10 mouse cellular contexts compared by ENCODE assay signal in genomic region chr2:155962991-155963390, GRCm38 (mm10). TPM values are rescaled to one million over a fixed set of nuclear protein-coding genes. Genes with fewer than 3 reads are reported as not detected.
DNase-seq lines count a peak whose midpoint lies in the region; ATAC-seq lines count a peak whose summit lies in the region.
"Had no signal": no experiment of that assay in that cellular context is flagged by ENCODE, and none has a peak within 500 bp of the region (broad histone marks: within the 10 kb centered on the region; RNA-seq: fewer than 3 reads in every experiment).

No protein-coding gene starts in this region.

- H3K9ac ChIP-seq in hindbrain, embryonic 15.5 days: no peak overlapping the region
- H3K9ac ChIP-seq: stomach, embryonic 15.5 days had no signal

- ATAC-seq in hindbrain, embryonic 15.5 days (ENCODE audit: low FRiP score, low read depth): no peak

- H3K4me2 ChIP-seq in hindbrain, embryonic 15.5 days: no peak overlapping the region
- H3K4me2 ChIP-seq: stomach, embryonic 15.5 days had no signal

- H3K9me3 ChIP-seq in hindbrain, embryonic 15.5 days: no peaks in the 10 kb centered on the region
- H3K9me3 ChIP-seq: stomach, embryonic 15.5 days had no signal

- H3K27ac ChIP-seq in hindbrain, embryonic 15.5 days (replicated peaks): 0 out of 2 replicates have a peak overlapping the region, but pooled peaks have one; percentile 43
- H3K27ac ChIP-seq: stomach, embryonic 15.5 days had no signal

- no peaks in the 10 kb centered on the region for H3K27me3 ChIP-seq in hindbrain, embryonic 15.5 days
- H3K27me3 ChIP-seq: stomach, embryonic 15.5 days had no signal

- H3K4me3 ChIP-seq in hindbrain, embryonic 15.5 days: no peak overlapping the region
- H3K4me3 ChIP-seq: stomach, embryonic 15.5 days had no signal

- no peaks in the 10 kb centered on the region for H3K4me1 ChIP-seq in hindbrain, embryonic 15.5 days (replicated peaks)
- H3K4me1 ChIP-seq: stomach, embryonic 15.5 days had no signal

- WGBS in hindbrain, embryonic 15.5 days: 33% methylated on average over 1 of the region's 1 CpGs

- DNase-seq in cerebellum, adult 8-10 months: peak; percentile 38
- DNase-seq in cerebellum, adult 11-12 months: no peak
- peak; percentile 47 for DNase-seq in layer of hippocampus, adult 11-12 months (ENCODE audit: low spot score)
- DNase-seq in layer of hippocampus, adult 9-11 months: no peak
- DNase-seq in 416B (ENCODE audit: low read depth): peak; percentile 67
- no peak for DNase-seq in urinary bladder, postnatal 36 days (ENCODE audit: low spot score in 2 of 2)
- DNase-seq in frontal cortex, postnatal 14 days (ENCODE audit: low spot score in 2 of 2): no peak

- peaks cover 41% of the 10 kb centered on the region for H3K36me3 ChIP-seq in hindbrain, embryonic 15.5 days

RNA-seq across cellular contexts. Expression of gene Cep250, which starts 6.7 kb away (rescaled TPM):
- 13.6 and 16.9 TPM in 2 replicates for polyA plus RNA-seq in hindbrain, embryonic 15.5 days (2015; fragmentation: Nextera tagmentation; extraction: Ambion mirVana)

RNA-seq across cellular contexts. Expression of gene Gdf5, which starts 17.8 kb away (rescaled TPM):
- 1.8 and 2.8 TPM in 2 replicates for polyA plus RNA-seq in hindbrain, embryonic 15.5 days (2015; fragmentation: Nextera tagmentation; extraction: Ambion mirVana)

RNA-seq across cellular contexts. Expression of gene Gm15557, which starts 22.5 kb away (rescaled TPM):
- polyA plus RNA-seq in hindbrain, embryonic 15.5 days (2015; fragmentation: Nextera tagmentation; extraction: Ambion mirVana): not detected in 2 replicates
- polyA plus RNA-seq: large intestine, adult 2 months; stomach, embryonic 15.5 days had no signal

RNA-seq across cellular contexts. Expression of gene Uqcc1, which starts 32.9 kb away (rescaled TPM):
- polyA plus RNA-seq in hindbrain, embryonic 15.5 days (2015; fragmentation: Nextera tagmentation; extraction: Ambion mirVana): 64.2 and 65.0 TPM in 2 replicates

RNA-seq across cellular contexts. Expression of gene 6430550D23Rik, which starts 44.8 kb away (rescaled TPM):
- polyA plus RNA-seq in hindbrain, embryonic 15.5 days (2015; fragmentation: Nextera tagmentation; extraction: Ambion mirVana): 1.2 and 2.9 TPM in 2 replicates

Comparison
In these comparisons a context has a peak if more than half of its experiments do, and no peak if none do; other contexts are left out.
1. DNase-seq: peak in cerebellum, adult 8-10 months (single experiment), layer of hippocampus, adult 11-12 months (single experiment) and 416B (single experiment); none in cerebellum, adult 11-12 months (single experiment), layer of hippocampus, adult 9-11 months (single experiment), urinary bladder, postnatal 36 days (0 of 2) and frontal cortex, postnatal 14 days (0 of 2).